Mouse (Mus musculus): ENCODE measurements around the gene Adnp.
"Not testable (repeated sequence)": the region's sequence is repeated elsewhere in the genome, so short reads cannot be mapped to it uniquely, and the experiment has no call there.

The Adnp gene

GRCm38 (mm10) chr2:168157974-168158373, 48.9 kb downstream of the Adnp start:
- DNase-seq (ENCODE audit: extremely low read depth, low read depth, low spot score), result not testable (repeated sequence)

- no peak for DNase-seq (ENCODE audit: extremely low read depth, low read depth, low spot score)
Observed at GRCm38 (mm10) chr2:168156361-168156760, 50.6 kb downstream of the Adnp start.

- DNase-seq (ENCODE audit: extremely low read depth, low read depth, low spot score), result no peak
Observed at GRCm38 (mm10) chr2:168155666-168156065, 51.2 kb downstream of the Adnp start.

GRCm38 (mm10) chr2:168154090-168154881, 52.6 kb downstream of the Adnp start:
- no peak for DNase-seq (ENCODE audit: extremely low read depth, low read depth, low spot score)

- no peak for DNase-seq (ENCODE audit: extremely low read depth, low read depth, low spot score)
Observed at GRCm38 (mm10) chr2:168149241-168149640, 57.7 kb downstream of the Adnp start.

- DNase-seq (ENCODE audit: extremely low read depth, low read depth, low spot score), result no peak
Observed at GRCm38 (mm10) chr2:168147722-168148432, 59.0 kb downstream of the Adnp start.

GRCm38 (mm10) chr2:168145437-168145836, 61.5 kb downstream of the Adnp start:
- DNase-seq (ENCODE audit: extremely low read depth, low read depth, low spot score), result no peak

GRCm38 (mm10) chr2:168143794-168144193, 63.1 kb downstream of the Adnp start:
- DNase-seq (ENCODE audit: extremely low read depth, low read depth, low spot score), result no peak

- no peak for DNase-seq (ENCODE audit: extremely low read depth, low read depth, low spot score)
Observed at GRCm38 (mm10) chr2:168137161-168137560, 69.8 kb downstream of the Adnp start.
